Mouse (Mus musculus): ENCODE measurements around the gene Capza2.

Capza2 gene

DNA sequence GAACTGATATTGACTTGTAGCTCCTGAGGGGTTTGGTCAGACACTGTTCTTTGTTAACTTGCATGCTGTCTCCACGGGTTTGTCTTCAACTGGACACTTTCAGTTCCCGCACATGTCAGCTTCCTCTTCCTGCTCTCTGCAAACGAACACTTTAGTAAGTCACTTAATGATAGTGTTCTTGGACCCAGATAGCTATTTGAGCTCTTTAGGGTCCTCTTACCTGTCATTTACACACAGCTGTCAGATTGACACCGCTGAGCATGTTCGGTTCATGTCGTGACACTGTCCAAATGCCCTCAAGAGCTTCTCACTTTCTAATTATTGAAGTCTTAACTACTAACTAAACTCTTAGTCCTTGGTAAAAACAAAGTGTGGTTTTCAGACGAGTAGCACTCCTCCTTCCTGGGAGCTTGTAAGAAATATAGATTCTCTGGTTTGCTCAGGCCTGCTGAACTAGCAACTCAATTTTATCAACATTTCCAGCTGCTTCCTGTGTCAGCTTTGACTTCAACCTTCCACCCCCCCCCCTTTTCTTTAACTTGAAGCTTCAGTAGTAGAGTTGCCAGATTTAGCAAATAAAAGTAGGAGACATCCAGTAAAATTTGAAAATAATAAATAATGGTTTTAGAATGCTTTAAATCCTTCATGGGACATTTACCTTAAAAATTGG lies at the start of gene Capza2:
Gene Capza2 (plus strand): TSS at position 620 of the 670 bp plus-strand sequence.
- DNase-seq = no peak

- peak; percentile 85 for DNase-seq
Observed at GRCm38 (mm10) chr6:17589049-17589952, 46.7 kb upstream of the Capza2 start.

DNA sequence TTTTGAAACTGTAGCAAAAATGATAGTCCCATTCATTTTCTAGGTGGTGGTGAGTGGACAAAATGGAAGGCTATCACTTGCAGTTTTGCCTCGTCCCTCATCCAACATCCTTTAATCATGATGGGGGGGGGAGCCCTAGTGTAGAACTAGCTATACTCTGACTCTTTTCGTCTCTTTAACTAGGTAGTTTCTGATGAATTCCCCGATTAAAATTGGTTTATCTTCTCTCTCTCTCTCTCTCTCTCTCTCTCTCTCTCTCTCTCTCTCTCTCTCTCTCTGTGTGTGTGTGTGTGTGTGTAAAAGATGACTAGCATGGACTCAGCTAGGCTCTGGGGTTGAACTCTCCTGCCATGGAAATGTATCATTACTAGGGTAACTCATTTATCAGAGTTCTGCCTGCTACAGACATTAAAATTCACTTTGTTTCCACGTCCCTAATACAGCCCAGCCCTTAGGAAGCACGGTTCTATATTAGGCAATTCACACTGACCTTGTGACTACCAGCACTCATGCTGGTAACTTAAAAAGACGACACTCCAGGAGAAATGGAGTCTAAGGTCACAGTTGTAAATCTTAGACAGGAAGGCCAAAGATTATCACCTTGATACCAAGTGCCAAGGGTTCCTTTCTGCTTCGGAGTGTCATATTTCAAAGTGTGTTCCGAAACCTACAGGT lies 45.9 kb upstream of the Capza2 start:
- no peak for DNase-seq

- no peak for DNase-seq
Observed at GRCm38 (mm10) chr6:17593971-17594370, 42.1 kb upstream of the Capza2 start.

DNA sequence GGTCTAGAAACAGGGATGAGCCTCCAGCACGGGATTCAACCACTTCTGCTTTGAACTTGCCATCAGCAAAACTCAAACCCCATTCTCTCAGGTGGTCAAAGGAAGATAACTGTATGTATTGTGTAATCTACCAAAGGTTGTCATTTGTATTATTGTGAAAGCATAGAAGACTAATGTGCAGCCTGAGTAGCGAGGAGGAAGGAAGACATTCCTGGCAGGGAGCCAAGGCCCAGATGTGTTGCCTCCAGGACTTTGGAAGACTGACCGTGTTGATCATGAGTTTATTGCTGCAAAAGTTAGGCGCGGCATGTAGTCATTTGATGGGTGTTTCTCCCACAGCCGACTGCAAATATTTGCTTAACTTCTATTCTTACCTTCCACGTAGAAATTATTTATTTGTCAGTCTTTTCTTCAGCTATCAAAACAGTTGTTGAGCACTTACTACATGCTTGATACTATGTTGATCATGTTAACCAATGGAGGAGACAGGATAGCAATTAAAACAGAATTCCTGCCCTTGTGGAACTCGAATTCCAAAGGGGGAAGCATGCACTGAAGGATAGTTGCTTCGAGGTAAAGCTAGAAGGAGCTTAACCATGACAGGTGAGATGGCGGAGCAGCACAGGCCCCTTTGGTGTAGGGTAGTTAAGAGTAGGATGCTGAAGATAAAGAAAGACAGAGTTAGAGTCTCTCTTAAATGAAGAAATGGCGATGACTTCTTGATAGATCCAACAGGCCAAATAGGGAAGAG lies 40.1 kb upstream of the Capza2 start:
- peak; percentile 57 for DNase-seq

- no peak for DNase-seq
Observed at GRCm38 (mm10) chr6:17599373-17599772, 36.7 kb upstream of the Capza2 start.

- DNase-seq = no peak
Observed at GRCm38 (mm10) chr6:17601526-17601925, 34.5 kb upstream of the Capza2 start.

DNA sequence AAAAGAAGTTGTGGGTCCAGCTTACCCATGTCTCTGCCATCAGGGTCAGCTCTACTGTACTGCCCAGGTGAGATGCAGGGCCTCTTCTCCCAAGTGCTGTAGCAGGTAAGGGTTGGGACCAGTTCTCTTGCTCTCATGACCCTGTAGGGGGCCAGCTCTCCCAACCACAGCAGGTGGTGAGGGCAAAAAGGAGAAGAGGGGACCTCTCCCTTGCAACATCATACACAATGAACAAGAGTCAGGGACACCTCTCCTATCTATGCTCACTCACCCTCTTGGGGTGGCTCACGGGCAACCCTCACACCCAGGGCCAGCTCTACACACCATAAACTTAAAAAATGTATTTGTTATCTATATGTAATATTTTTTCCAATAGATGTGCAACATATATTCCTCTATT lies 29.1 kb upstream of the Capza2 start:
- no peak for DNase-seq

- DNase-seq = no peak
Observed at GRCm38 (mm10) chr6:17611352-17612010, 24.6 kb upstream of the Capza2 start.

- no peak for DNase-seq
Observed at GRCm38 (mm10) chr6:17612652-17613051, 23.4 kb upstream of the Capza2 start.

GRCm38 (mm10) chr6:17620823-17621222 lies 15.2 kb upstream of the Capza2 start:
- no peak for DNase-seq

DNA sequence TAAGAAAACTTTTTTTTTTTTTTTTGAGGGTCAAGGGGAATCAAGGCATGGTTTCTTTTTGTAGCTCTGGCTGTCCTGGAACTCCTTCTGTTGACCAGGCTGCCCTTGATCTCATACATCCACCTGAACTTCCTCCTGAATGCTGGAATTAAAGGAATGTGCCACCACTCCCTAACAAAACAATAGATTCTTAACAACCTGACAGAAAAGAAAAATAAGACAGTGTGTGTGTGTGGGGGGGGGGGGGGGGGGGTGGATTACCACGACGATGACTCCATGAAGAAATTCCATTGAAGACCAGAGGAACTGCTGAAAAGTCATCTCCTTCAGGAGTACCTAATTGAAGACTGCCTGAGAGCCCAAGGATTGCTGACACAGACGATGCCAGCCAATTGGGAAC lies 14.6 kb upstream of the Capza2 start:
- DNase-seq = no peak

DNA sequence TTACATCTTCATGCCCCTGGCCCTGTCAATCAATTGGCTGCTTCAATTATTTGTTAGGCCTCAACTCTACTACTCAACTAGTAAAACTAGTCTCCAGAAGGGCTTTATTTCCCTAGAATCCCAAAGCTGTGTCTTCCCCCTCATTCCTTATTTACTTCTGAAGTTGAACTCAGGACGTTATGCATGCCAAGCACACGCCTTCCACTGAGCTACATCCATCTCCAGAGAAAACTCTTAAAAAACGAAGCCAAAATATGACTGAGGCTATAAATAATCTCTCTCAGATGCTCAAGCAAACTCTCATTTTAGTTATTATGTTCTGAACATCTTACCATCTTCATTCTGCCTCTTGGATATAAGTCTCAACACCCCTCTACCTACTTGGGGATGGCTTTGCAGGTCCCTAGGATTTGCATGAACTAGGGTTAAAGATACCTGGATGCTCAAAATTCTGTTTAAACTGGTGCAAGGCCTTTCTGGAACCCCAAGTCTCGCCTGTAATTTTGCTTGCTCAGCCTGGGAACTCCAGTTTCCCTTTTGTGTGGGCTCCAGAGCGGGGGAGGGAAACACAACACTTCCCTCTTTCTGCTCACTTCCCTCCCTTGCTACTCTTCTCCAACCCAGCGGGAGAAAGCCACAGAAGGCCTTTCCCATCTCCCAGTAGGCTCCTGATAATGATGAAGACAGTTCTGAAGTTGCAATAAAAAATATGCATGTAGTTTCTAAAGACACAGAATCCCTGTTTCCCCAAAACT lies 7.2 kb upstream of the Capza2 start:
- DNase-seq = no peak

- no peak for DNase-seq
Observed at GRCm38 (mm10) chr6:17629756-17630155, 6.3 kb upstream of the Capza2 start.

GRCm38 (mm10) chr6:17631611-17632010 lies 4.4 kb upstream of the Capza2 start:
- no peak for DNase-seq

- no peak for DNase-seq
Observed at GRCm38 (mm10) chr6:17633819-17634218, 2.2 kb upstream of the Capza2 start.

DNA sequence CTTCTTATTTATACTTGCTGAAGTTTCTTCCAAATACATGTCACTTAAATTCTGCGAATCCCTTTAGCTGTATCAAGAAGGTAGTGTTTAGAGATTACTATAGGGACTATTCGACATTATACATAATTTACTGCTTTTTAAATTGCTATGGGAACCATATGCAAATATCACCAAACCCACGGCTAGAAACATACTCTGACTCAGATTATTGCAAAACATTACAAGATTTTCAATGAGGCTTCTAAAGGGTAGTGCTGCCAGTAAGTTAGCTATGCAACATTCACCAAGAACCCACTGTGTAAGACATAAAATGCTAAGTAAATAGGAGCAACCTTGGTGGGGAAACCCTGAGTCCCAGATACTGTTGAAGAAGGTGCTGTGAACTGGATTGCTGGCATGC lies 1.0 kb upstream of the Capza2 start:
- no peak for DNase-seq

GRCm38 (mm10) chr6:17636764-17637170 lies 733 bp downstream of the Capza2 start:
- peak; percentile 98 for DNase-seq

GRCm38 (mm10) chr6:17637205-17638203 lies 1.5 kb downstream of the Capza2 start:
- peak; percentile 34 for DNase-seq

DNA sequence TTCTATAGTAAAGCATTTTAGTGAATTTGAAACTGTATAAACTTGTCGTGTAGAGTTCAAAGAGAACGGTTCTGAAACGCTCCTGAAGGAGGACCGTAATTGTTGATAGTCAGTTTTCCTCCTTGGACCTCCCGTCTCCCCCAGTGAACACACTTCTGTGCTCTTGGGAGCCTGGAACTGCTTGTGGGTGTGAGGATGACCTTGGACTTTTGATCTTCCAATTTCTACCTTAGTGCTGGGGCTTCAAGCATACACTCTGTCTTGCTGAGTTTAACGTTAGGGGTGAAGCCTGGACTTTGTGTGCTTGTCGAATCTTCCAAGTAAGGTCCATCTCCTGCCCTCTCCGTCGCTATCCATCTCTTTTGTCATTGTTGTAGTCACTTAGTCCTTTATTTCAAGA lies 4.0 kb downstream of the Capza2 start:
- no peak for DNase-seq

All from kidney, postnatal 14 days (tissue).